Mouse (Mus musculus): ENCODE results near the gene Ccnc.

DNA sequence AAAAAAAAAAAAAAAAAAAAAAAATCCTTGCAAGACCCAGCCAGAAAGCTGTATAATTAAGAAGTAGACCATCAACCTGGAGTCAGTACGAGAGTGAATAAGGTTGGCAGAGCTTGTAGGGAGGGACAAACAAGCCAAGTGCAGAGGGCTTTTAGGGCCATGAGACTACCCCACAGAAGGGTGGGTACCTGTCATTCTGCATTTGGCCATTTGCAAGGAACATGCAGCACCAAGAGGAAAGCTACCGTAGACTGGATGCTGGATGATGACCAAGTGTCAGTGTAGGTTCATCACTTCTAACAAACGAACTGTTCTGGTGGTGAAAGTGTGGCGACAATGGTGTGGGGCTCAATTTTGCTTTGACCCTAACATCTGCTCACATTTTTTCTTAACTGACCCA lies 62.3 kb downstream of the Ccnc start:
- TF ChIP-seq CTCF (IDR thresholded peaks at IDR 0.05; ENCODE audit: low read depth) = no peak
- TF ChIP-seq EP300 (IDR thresholded peaks at IDR 0.05; ENCODE audit: low read depth) = no peak

Measured in liver, postnatal 0 days (tissue).